Mouse (Mus musculus): ENCODE measurements around the gene 4930402F06Rik.

The 4930402F06Rik gene

DNA sequence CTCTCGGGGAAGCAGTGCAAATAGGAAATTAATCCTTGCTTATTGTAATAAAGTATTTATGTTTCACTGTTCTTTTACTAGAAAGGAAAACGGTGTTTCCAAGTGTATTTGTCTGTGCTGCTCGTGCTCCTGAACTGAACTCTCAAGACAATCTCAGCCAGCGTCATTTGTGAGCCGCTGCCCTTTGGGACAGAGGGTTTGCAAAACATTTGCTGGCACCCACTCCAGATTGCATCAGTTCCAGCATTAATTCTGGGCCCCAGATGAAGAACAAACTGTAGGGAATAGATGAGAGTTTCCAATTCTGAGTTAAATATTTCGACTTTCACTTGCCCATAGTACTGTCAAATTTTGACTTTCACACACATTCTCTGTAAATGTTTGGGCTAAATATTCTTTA lies 58.3 kb downstream of the 4930402F06Rik start:
- DNase-seq (ENCODE audit: low spot score in 2 of 2): no peak

DNA sequence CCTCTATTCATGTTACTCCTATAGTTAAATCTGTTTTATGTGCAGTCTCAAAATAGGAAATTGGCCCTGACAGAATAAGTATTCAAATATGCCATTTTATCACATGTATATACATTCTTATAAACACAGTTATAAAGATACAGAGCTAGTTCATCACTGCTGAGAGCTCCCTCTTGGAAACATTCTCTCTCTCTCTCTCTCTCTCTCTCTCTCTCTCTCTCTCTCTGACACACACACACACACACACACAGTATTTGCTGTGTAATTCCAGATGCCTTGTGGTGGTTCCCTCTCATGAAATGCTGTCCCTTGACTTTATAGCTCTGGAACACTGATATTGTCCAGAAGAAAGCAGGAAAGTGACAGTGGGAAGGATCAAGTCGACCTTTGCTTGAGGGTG lies 58.9 kb downstream of the 4930402F06Rik start:
- no peak for DNase-seq (ENCODE audit: low spot score in 2 of 2)

DNA sequence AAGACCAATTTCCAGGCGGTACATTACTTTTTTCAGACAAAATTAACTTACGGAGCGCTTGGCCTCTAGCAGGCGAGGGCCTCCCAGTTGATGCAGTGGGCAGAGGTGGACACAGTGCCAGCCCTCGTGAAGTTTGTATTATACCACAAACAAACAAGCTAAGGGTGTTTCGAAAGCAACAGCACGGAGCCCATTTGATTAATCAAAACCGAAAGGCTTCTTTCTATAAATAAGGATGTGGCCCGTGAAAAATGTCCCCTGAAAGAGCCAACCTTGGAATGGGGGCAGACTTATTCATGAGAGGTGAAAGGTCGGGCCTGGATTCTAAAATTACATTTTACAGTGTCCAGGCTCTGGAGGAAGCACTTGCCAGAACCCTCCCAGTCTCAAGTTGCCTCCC lies 59.6 kb downstream of the 4930402F06Rik start:
- no peak for DNase-seq (ENCODE audit: low spot score in 2 of 2)

DNA sequence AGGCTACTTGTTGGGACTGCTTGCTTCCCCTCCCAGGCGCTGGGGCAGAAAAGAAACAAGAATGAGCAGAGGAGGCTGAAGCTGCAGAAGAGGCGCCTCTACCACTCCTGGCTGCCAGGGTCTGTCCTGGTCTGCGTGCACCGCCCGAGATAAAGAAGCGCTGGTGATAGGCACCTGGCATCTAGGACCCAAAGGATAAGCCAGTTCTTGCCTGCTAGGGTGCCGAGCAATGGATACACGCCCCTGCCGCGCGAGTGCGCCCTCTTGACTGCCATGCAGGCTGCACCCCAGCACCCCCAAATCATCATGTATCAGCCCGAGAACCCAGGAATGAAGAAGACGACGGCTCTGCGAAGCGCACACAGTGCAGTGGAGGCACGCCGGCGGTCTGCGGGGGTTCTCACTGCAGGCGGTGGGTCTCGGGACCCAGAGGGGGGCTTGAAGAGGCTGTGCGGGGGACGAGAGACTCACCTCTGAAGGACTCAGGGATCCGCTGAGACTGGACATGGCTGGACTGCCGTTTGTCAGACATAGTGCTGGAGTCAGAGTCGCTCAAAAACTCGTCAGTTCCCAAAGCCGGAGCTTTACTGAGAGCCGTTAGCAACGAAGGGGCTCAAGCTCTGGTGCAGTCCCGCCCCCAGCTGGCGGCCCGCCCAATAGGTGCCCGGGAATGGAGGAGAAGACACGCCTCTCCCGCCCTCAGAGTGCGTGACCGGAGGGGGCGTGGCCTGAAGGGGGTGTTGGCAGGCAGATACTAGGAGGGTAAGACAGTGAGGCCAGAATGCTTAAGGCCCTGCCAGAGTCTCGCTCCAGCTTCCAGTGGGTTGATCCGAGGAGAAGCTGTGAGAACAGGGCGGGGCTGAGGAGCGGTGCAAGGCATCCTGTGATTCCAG lies 60.3 kb downstream of the 4930402F06Rik start, which contains the start of gene Stom:
TSS of gene Stom (minus strand) at position 589 of the 893 bp plus-strand sequence.
- peak; percentile 100 for DNase-seq (ENCODE audit: low spot score in 2 of 2)

DNA sequence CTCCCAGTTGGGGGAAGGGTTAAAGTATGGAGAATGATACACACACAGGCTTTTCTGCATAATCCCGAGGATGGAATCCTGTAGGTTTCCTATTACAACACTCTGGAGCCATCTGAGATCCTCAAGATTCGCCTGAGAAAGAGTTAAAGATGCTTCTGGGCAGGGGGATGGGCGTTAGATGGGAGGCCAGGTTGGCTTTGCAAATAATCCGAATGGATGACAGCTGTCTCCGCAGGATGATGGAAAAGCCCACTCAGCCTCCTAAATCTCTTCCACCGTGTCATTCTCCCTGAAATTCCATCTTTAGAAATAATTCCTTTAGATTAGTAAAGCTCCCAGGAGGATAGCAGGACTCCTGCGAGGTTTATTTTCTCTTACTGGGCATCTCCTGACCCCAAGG lies 61.4 kb downstream of the 4930402F06Rik start:
- no peak for DNase-seq (ENCODE audit: low spot score in 2 of 2)

DNA sequence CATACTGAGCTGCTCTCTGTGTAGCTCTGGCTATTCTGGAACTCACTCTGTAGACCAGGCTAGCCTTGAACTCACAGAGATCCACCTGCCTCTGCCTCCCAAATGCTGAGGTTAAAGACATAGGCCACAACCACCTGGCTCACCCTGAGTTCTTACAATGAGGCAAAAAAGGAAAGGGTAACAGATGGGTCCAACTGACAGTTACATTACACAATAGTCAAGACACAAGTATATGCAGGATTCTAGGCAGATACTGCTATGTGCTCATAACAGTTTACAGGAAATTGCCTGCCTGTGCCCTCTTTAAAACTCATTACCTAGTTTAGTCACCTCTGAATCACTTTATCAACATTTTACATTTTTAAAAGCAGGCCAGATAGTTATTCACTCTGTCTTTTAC lies 63.3 kb downstream of the 4930402F06Rik start:
- no peak for DNase-seq (ENCODE audit: low spot score in 2 of 2)

DNA sequence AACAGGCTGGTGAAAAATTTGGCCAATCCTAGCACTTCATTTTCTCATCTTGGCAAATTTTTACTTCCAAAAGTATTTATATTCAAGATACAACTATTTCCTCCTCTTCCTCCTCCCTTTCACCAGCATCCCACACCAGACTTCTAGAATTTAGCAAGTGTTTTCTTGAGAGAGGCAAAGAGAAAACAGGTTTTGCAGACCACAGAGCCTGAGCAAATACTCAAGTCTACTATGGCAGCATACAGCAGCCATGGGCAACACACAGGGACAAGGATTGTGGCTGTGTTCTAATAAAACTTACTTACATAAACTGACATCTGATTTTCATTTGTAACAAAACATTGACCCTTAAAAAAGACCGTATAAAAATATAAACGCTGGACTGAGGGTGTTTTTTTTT lies 65.8 kb downstream of the 4930402F06Rik start:
- DNase-seq (ENCODE audit: low spot score in 2 of 2): no peak

DNA sequence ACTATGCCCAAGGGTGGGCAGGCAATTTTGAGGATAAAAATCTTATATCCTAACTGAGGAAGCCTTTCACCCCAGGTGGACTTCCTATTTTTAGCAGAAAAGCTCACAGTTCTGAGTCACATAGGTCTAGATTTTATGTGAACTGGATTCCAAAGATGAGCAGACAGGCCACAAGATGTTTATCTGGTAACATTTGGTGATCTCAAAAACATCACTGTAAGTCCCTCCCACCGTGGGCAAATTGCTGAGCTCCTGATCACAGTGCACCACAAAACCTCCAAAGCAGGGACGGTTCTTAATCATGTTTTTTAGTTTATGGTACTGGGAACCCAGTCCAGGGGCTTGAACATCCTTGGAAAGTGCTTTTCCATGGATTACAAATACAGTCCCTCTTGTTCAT lies 67.9 kb downstream of the 4930402F06Rik start:
- no peak for DNase-seq (ENCODE audit: low spot score in 2 of 2)

DNA sequence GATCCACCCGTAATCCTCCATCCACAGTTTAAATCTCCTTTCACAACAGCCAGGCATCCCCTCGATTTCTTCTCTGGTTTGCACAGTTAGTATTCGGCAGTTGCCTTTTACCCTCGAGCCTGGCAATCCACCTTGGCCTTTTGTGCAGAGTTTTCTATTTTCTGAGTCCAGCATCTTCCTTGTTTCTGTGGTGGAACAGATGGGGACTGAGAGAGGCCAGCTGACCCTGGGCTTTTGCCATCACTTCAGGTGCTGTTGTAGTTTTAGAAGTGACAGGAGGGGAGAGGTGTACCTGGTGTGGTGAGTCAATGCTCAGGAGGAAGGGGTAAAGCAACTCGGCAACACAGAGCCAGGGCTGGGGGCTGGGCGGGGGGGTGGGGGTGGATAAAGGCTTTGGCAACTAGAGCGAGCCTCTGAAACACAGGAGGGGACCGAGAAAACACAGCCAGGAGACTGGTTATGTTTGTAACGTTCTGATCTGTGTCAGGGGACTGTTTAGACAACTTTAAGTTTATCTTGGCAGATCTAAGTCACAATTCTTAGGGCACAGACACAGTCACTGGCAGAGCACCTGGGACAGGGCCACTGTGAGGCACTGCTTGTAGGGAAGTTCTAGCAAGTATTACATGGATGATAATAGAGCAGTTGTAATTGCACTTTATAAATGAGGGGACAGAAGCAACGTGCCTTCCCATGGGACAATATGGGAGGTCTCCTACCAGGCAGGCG lies 68.7 kb downstream of the 4930402F06Rik start:
- no peak for DNase-seq (ENCODE audit: low spot score in 2 of 2)

DNA sequence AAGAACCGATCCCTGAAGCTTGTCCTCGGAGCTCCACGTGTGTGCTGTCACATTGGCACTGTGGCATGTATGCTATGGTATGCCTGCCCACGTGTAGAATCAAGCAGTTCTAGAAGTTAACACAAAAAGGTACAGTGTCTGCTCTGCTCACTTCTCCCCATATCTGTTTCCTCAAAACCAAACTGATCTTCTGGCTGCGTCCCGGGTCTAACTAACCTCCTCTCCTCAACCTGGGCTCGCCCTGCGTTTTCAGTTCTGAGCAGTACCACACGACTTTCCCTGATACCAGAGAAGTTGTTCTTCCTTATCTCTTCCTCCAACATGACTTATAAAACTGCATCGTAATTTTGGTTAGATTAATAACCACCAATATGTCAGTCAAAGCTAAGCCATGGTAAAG lies 69.4 kb downstream of the 4930402F06Rik start:
- DNase-seq (ENCODE audit: low spot score in 2 of 2): no peak

DNA sequence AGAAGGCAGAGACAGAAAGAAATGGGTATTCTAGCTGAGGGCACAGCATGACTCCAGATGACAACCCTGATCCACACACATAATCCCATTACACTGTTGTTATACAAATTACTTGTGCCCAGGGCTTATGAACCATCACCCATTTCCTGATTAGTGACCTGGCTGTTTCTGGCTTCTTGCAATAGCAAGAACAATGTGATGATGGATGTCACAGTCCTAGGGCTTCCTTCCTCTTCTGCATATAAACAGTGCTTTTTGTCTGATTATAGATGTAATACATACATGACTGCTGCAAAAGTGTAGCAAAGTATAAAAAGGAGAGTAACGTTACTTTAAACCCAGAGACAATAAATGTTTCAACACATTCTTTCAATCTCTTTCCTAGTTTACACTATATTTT lies 70.0 kb downstream of the 4930402F06Rik start:
- DNase-seq (ENCODE audit: low spot score in 2 of 2): no peak

DNA sequence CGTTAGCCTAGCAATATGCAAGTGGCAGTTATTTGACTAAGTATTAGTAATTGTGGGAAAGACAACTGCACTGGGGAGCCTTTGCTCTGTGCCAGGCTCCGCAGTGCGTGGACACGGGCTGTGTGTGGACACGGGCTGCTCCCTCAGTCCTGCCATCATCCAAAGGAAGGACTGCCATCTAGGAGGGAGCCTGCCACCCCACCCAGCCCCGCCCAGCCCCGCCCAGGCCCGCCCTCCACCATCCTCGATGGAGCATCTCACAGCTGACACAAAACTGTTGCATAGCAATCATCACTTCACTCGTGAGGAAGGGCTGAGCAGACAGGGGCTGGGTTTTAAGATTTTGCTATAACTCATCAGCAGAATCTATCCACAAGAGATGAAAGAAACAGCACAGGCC lies 71.0 kb downstream of the 4930402F06Rik start:
- DNase-seq (ENCODE audit: low spot score in 2 of 2): no peak
